In genomic region chr5:92721610-92722009, GRCm38 (mm10) we compare ENCODE assay signal across 24 mouse cellular contexts. TPM values are rescaled to one million over a fixed set of nuclear protein-coding genes. Genes with fewer than 3 reads are reported as not detected.
DNase-seq lines count a peak whose midpoint lies in the region; ATAC-seq and TF ChIP-seq lines count a peak whose summit lies in the region.
"Had no signal": no experiment of that assay in that cellular context is flagged by ENCODE, and none has a peak within 500 bp of the region (broad histone marks: within the 10 kb centered on the region; RNA-seq: fewer than 3 reads in every experiment).

No protein-coding gene starts in this region.

- TF ChIP-seq CTCF in liver, adult 2 months (IDR thresholded peaks at IDR 0.05; ENCODE audit: low read depth, low read length): no peak

- 96% methylated on average over 8 of the region's 8 CpGs for WGBS in forebrain, embryonic 11.5 days
- 95% methylated on average over 8 of the region's 8 CpGs for WGBS in forebrain, embryonic 10.5 days
- WGBS in liver, adult 2 months: 16% methylated on average over 8 of the region's 8 CpGs
- WGBS in liver, embryonic 11.5 days: 85% methylated on average over 8 of the region's 8 CpGs
- WGBS in liver, embryonic 16.5 days (ENCODE audit: insufficient replicate concordance): 67% methylated on average over 8 of the region's 8 CpGs

- H3K79me2 ChIP-seq in liver, adult 2 months (ENCODE audit: control insufficient read depth, insufficient read depth, low read length): peaks cover 8% of the 10 kb centered on the region; the same call in 1 of the 2 replicates

- no peaks in the 10 kb centered on the region for H3K27me3 ChIP-seq in forebrain, embryonic 11.5 days (ENCODE audit: control insufficient read depth, insufficient read depth, low read length)
- H3K27me3 ChIP-seq in forebrain, embryonic 10.5 days (ENCODE audit: poor library complexity, severe bottlenecking): no peaks in the 10 kb centered on the region
- H3K27me3 ChIP-seq in liver, adult 2 months (ENCODE audit: control insufficient read depth, insufficient read depth, low read length): no peaks in the 10 kb centered on the region
- H3K27me3 ChIP-seq in liver, embryonic 11.5 days (replicated peaks; ENCODE audit: control insufficient read depth, insufficient read depth, low read length): no peaks in the 10 kb centered on the region
- no peaks in the 10 kb centered on the region for H3K27me3 ChIP-seq in liver, embryonic 16.5 days (ENCODE audit: control insufficient read depth, insufficient read depth, low read depth, low read length)
- H3K27me3 ChIP-seq: embryonic facial prominence, embryonic 13.5 days; embryonic facial prominence, embryonic 15.5 days; forebrain, embryonic 12.5 days had no signal

- no peak overlapping the region for H3K9ac ChIP-seq in forebrain, embryonic 11.5 days (ENCODE audit: low read length)
- H3K9ac ChIP-seq in liver, adult 2 months (ENCODE audit: low read depth, low read length): 0 out of 2 replicates have a peak overlapping the region, but pooled peaks have one; percentile 19
- H3K9ac ChIP-seq in liver, embryonic 11.5 days (ENCODE audit: low read depth, low read length): no peak overlapping the region
- no peak overlapping the region for H3K9ac ChIP-seq in liver, embryonic 16.5 days (ENCODE audit: low read depth, low read length)
- H3K9ac ChIP-seq: embryonic facial prominence, embryonic 13.5 days; embryonic facial prominence, embryonic 15.5 days; forebrain, embryonic 12.5 days had no signal

- no peak overlapping the region for H3K4me2 ChIP-seq in forebrain, embryonic 11.5 days (ENCODE audit: low read depth, low read length, severe bottlenecking)
- no peak overlapping the region for H3K4me2 ChIP-seq in liver, embryonic 11.5 days
- H3K4me2 ChIP-seq in liver, embryonic 16.5 days (ENCODE audit: low read depth, low read length): no peak overlapping the region
- H3K4me2 ChIP-seq: embryonic facial prominence, embryonic 13.5 days; embryonic facial prominence, embryonic 15.5 days; forebrain, embryonic 12.5 days had no signal

- H3K27ac ChIP-seq in forebrain, embryonic 11.5 days (ENCODE audit: low read depth, low read length): no peak overlapping the region
- no peak overlapping the region for H3K27ac ChIP-seq in forebrain, embryonic 10.5 days
- peak overlapping the region; percentile 73 for H3K27ac ChIP-seq in liver, adult 2 months (replicated peaks; ENCODE audit: insufficient read depth, low read depth, low read length)
- no peak overlapping the region for H3K27ac ChIP-seq in liver, embryonic 11.5 days (ENCODE audit: low read depth, low read length)
- no peak overlapping the region for H3K27ac ChIP-seq in liver, embryonic 16.5 days (ENCODE audit: low read length)
- H3K27ac ChIP-seq: embryonic facial prominence, embryonic 13.5 days; embryonic facial prominence, embryonic 15.5 days; forebrain, embryonic 12.5 days had no signal

- no peaks in the 10 kb centered on the region for H3K9me3 ChIP-seq in forebrain, embryonic 11.5 days (ENCODE audit: control insufficient read depth, low read length)
- H3K9me3 ChIP-seq in forebrain, embryonic 10.5 days: no peaks in the 10 kb centered on the region
- H3K9me3 ChIP-seq in liver, embryonic 11.5 days (ENCODE audit: control insufficient read depth, low read length): no peaks in the 10 kb centered on the region
- no peaks in the 10 kb centered on the region for H3K9me3 ChIP-seq in liver, embryonic 16.5 days (replicated peaks; ENCODE audit: control insufficient read depth, low read length)
- H3K9me3 ChIP-seq: embryonic facial prominence, embryonic 13.5 days; embryonic facial prominence, embryonic 15.5 days; forebrain, embryonic 12.5 days had no signal

- ATAC-seq in forebrain, embryonic 11.5 days (replicated peaks; ENCODE audit: low FRiP score): no peak
- no peak for ATAC-seq in liver, embryonic 11.5 days (replicated peaks; ENCODE audit: low FRiP score)
- peak; percentile 61 for ATAC-seq in liver, embryonic 16.5 days (ENCODE audit: low read depth)
- ATAC-seq: forebrain, embryonic 14.5 days; forebrain, embryonic 16.5 days had no signal

- H3K4me3 ChIP-seq in forebrain, embryonic 11.5 days (ENCODE audit: low read depth, low read length): no peak overlapping the region
- H3K4me3 ChIP-seq in forebrain, embryonic 10.5 days: no peak overlapping the region
- H3K4me3 ChIP-seq in liver, adult 2 months (ENCODE audit: insufficient read depth, low read depth, low read length): no peak overlapping the region
- no peak overlapping the region for H3K4me3 ChIP-seq in liver, embryonic 11.5 days (ENCODE audit: low read depth, low read length)
- no peak overlapping the region for H3K4me3 ChIP-seq in liver, embryonic 16.5 days (ENCODE audit: low read depth, low read length)
- H3K4me3 ChIP-seq: embryonic facial prominence, embryonic 13.5 days; embryonic facial prominence, embryonic 15.5 days; erythroblast, embryonic 14.5 days; forebrain, embryonic 12.5 days had no signal

- DNase-seq in forebrain, embryonic 11.5 days (ENCODE audit: low spot score): peak; percentile 17
- DNase-seq in forebrain, embryonic 10.5 days (ENCODE audit: extremely low spot score, low spot score): no peak
- DNase-seq in liver, adult 2 months (ENCODE audit: extremely low read depth, low read depth, low spot score): peak; percentile 92
- DNase-seq in liver, embryonic 11.5 days (ENCODE audit: low spot score): no peak
- DNase-seq in liver: no peak
- DNase-seq in layer of hippocampus, adult 9-10 months (ENCODE audit: low spot score): no peak
- DNase-seq: adrenal gland, adult 8-10 months; adrenal gland, postnatal 25 days; cerebellum, adult 11 months; cerebellum, adult 18-20 months; cerebellum, adult 8-10 months; cerebellum, adult 9-11 months; cerebellum, postnatal 14 days; cerebellum, postnatal 36 days; embryo, embryonic 11 days had no signal

- no peak for TF ChIP-seq POLR2A in liver, adult 2 months (IDR thresholded peaks at IDR 0.05; ENCODE audit: extremely low read depth, insufficient read depth, low read length)

- no peaks in the 10 kb centered on the region for H3K4me1 ChIP-seq in forebrain, embryonic 11.5 days (replicated peaks; ENCODE audit: control insufficient read depth, insufficient read depth, low read length)
- 0 out of 2 replicates have a peak, but pooled peaks cover under 1% of the 10 kb centered on the region for H3K4me1 ChIP-seq in forebrain, embryonic 10.5 days
- peaks cover 27% of the 10 kb centered on the region for H3K4me1 ChIP-seq in liver, adult 2 months (ENCODE audit: control insufficient read depth, insufficient read depth, low read length)
- no peaks in the 10 kb centered on the region for H3K4me1 ChIP-seq in liver, embryonic 11.5 days (replicated peaks; ENCODE audit: control insufficient read depth, insufficient read depth, low read length)
- no peaks in the 10 kb centered on the region for H3K4me1 ChIP-seq in liver, embryonic 16.5 days (ENCODE audit: control insufficient read depth, low read depth, low read length)
- H3K4me1 ChIP-seq: embryonic facial prominence, embryonic 13.5 days; embryonic facial prominence, embryonic 15.5 days; forebrain, embryonic 12.5 days had no signal

- H3K36me3 ChIP-seq in forebrain, embryonic 11.5 days (ENCODE audit: control insufficient read depth, insufficient read depth, low read length): no peaks in the 10 kb centered on the region
- 0 out of 2 replicates have a peak, but pooled peaks cover 5% of the 10 kb centered on the region for H3K36me3 ChIP-seq in forebrain, embryonic 10.5 days (replicated peaks)
- no peaks in the 10 kb centered on the region for H3K36me3 ChIP-seq in liver, adult 2 months (ENCODE audit: control insufficient read depth, insufficient read depth, low read length)
- no peaks in the 10 kb centered on the region for H3K36me3 ChIP-seq in liver, embryonic 11.5 days (ENCODE audit: control insufficient read depth, insufficient read depth, low read length)
- H3K36me3 ChIP-seq in liver, embryonic 16.5 days (ENCODE audit: control insufficient read depth, insufficient read depth): no peaks in the 10 kb centered on the region
- H3K36me3 ChIP-seq: embryonic facial prominence, embryonic 13.5 days; embryonic facial prominence, embryonic 15.5 days; forebrain, embryonic 12.5 days had no signal

RNA-seq across cellular contexts. Expression of gene Shroom3, which starts 38.4 kb away (rescaled TPM):
- polyA plus RNA-seq in forebrain, embryonic 11.5 days (2014; fragmentation: Nextera tagmentation; extraction: Ambion mirVana): 12.2 and 15.2 TPM in 2 replicates
- 8.1 and 9.1 TPM in 2 replicates for polyA plus RNA-seq in forebrain, embryonic 10.5 days (2016; fragmentation: Nextera tagmentation; extraction: Ambion mirVana)
- 4.1 and 7.0 TPM in 2 replicates for total RNA-seq in liver, adult 2 months (2014; rRNA removed)
- polyA plus RNA-seq in liver, adult 2 months (2012; rRNA removed): 3.7 and 4.0 TPM in 2 replicates
- 2.8 and 3.5 TPM in 2 replicates for polyA plus RNA-seq in liver, embryonic 11.5 days (2014; fragmentation: Nextera tagmentation; extraction: Ambion mirVana)
- 0.31 and 0.41 TPM in 2 replicates for polyA plus RNA-seq in liver, embryonic 16.5 days (2015; fragmentation: Nextera tagmentation; extraction: Ambion mirVana)
- total RNA-seq: MEL had no signal

RNA-seq across cellular contexts. Expression of gene Ccdc158, which starts 46.5 kb away (rescaled TPM):
- 1.0 and 1.2 TPM in 2 replicates for polyA plus RNA-seq in forebrain, embryonic 11.5 days (2014; fragmentation: Nextera tagmentation; extraction: Ambion mirVana)
- polyA plus RNA-seq in forebrain, embryonic 10.5 days (2016; fragmentation: Nextera tagmentation; extraction: Ambion mirVana): 0.86 and 1.4 TPM in 2 replicates
- 0.37 and 0.40 TPM in 2 replicates for total RNA-seq in liver, adult 2 months (2014; rRNA removed)
- polyA plus RNA-seq in liver, adult 2 months (2012; rRNA removed): 0.09 and 0.10 TPM in 2 replicates
- polyA plus RNA-seq in liver, embryonic 11.5 days (2014; fragmentation: Nextera tagmentation; extraction: Ambion mirVana): 0.47 and 0.62 TPM in 2 replicates
- polyA plus RNA-seq in liver, embryonic 16.5 days (2015; fragmentation: Nextera tagmentation; extraction: Ambion mirVana): 0.09 and 0.14 TPM in 2 replicates
- total RNA-seq: MEL had no signal
- polyA plus RNA-seq: C2C12; erythroblast, embryonic 14.5 days had no signal

Comparison
In these comparisons a context has a peak if more than half of its experiments do, and no peak if none do; other contexts are left out.
1. DNase-seq: peak in forebrain, embryonic 11.5 days (single experiment) and liver, adult 2 months (single experiment); none in forebrain, embryonic 10.5 days (single experiment), liver, embryonic 11.5 days (single experiment), liver (single experiment) and layer of hippocampus, adult 9-10 months (single experiment).